Comparison of ENCODE assay signal across 14 mouse cellular contexts in the genomic region with DNA sequence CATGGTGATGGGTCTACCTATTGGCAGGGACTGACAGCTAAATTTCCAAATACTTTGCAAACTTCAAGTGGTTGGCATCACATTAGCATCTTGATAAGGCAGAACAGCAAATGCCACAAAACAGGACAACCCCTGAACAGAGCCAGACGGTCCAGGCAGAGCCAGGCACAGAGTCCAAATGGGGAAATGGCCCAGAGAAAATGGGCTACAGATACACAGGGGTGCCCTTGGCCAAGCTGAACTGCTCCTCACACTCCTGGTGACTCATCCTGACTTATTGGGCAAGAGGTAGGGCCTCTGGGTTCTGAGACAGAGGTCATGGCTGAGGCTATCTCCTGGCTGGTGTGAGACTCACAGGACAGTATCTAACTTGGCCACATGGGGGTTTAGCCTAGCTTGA. TPM values are rescaled to one million over a fixed set of nuclear protein-coding genes. Genes with fewer than 3 reads are reported as not detected.
DNase-seq lines count a peak whose midpoint lies in the region; ATAC-seq and TF ChIP-seq lines count a peak whose summit lies in the region.
"Had no signal": no experiment of that assay in that cellular context is flagged by ENCODE, and none has a peak within 500 bp of the region (broad histone marks: within the 10 kb centered on the region; RNA-seq: fewer than 3 reads in every experiment).

No protein-coding gene starts in this region.

- peaks cover 2% of the 10 kb centered on the region in 2 experiments; a peak in 3 of 4 replicates for H3K27me3 ChIP-seq in MEL (ENCODE audit: control insufficient read depth in 1 of 2, insufficient read depth in 2 of 2, low read length in 2 of 2)
- H3K27me3 ChIP-seq in forebrain, embryonic 15.5 days, result no peaks in the 10 kb centered on the region
- H3K27me3 ChIP-seq: neural tube, embryonic 12.5 days had no signal

- H3K27ac ChIP-seq in MEL (ENCODE audit: control insufficient read depth, low read depth, low read length), result no peak overlapping the region
- H3K27ac ChIP-seq in forebrain, embryonic 15.5 days (replicated peaks), result no peak overlapping the region
- H3K27ac ChIP-seq: neural tube, embryonic 12.5 days had no signal

- no peaks in the 10 kb centered on the region for H3K9me3 ChIP-seq in MEL (replicated peaks; ENCODE audit: insufficient read depth, low read length)
- no peaks in the 10 kb centered on the region for H3K9me3 ChIP-seq in forebrain, embryonic 15.5 days
- H3K9me3 ChIP-seq: neural tube, embryonic 12.5 days had no signal

- peaks cover 0 to 2% of the 10 kb centered on the region in 2 experiments; a peak in 1 of 4 replicates for H3K36me3 ChIP-seq in MEL (ENCODE audit: control insufficient read depth in 1 of 2, insufficient read depth in 2 of 2, low read length in 2 of 2)
- H3K36me3 ChIP-seq in forebrain, embryonic 15.5 days, result no peaks in the 10 kb centered on the region
- H3K36me3 ChIP-seq: neural tube, embryonic 12.5 days had no signal

- peaks cover 10 to 19% of the 10 kb centered on the region in 2 experiments for H3K4me1 ChIP-seq in MEL (ENCODE audit: control insufficient read depth in 1 of 2, insufficient read depth in 2 of 2, low read length in 2 of 2)
- no peaks in the 10 kb centered on the region for H3K4me1 ChIP-seq in forebrain, embryonic 15.5 days
- H3K4me1 ChIP-seq: neural tube, embryonic 12.5 days had no signal

- peak; percentile 15 to 26 for DNase-seq in heart, adult 18-20 months
- DNase-seq in heart, postnatal 25 days (ENCODE audit: low spot score), result no peak
- peak; percentile 10 for DNase-seq in MEL (ENCODE audit: low read depth, low spot score)
- DNase-seq in spleen, postnatal 10 days (ENCODE audit: low spot score in 2 of 2), result no peak
- DNase-seq: cerebellum, postnatal 36 days; layer of hippocampus, postnatal 36 days had no signal

- H3K4me3 ChIP-seq in MEL (ENCODE audit: control insufficient read depth in 1 of 2, insufficient read depth in 1 of 2, low read depth in 2 of 2, low read length in 2 of 2), result no peak overlapping the region
- H3K4me3 ChIP-seq in forebrain, embryonic 15.5 days, result no peak overlapping the region
- H3K4me3 ChIP-seq: neural tube, embryonic 12.5 days had no signal

- no peak overlapping the region for H3K9ac ChIP-seq in MEL (ENCODE audit: control insufficient read depth, low read depth, low read length, poor library complexity, severe bottlenecking)
- no peak overlapping the region for H3K9ac ChIP-seq in forebrain, embryonic 15.5 days (replicated peaks)
- H3K9ac ChIP-seq: neural tube, embryonic 12.5 days had no signal

- no peak for TF ChIP-seq POLR2A in MEL (IDR thresholded peaks at IDR 0.05; ENCODE audit: control insufficient read depth in 1 of 2, insufficient read depth in 1 of 2, low read depth in 1 of 2, low read length in 2 of 2, poor library complexity in 1 of 2)

- WGBS in forebrain, embryonic 15.5 days, result 70% methylated on average over 1 of the region's 1 CpGs

- intact Hi-C loops in heart, postnatal 25 days (cut with DNase I), result no loop called here

- TF ChIP-seq CTCF in MEL (IDR thresholded peaks at IDR 0.05 in 2 of 3, conservative IDR thresholded peaks at IDR 0.05 in 1 of 3; ENCODE audit: control insufficient read depth in 1 of 3, insufficient read depth in 1 of 3, low read depth in 2 of 3, low read length in 3 of 3, poor library complexity in 1 of 3, severe bottlenecking in 1 of 3), result no peak

- peak; percentile 71 for ATAC-seq in common myeloid progenitor, adult 5-6 weeks (replicated peaks; ENCODE audit: low read depth, poor library complexity, severe bottlenecking)
- ATAC-seq in megakaryocyte, adult 5-6 weeks (ENCODE audit: poor library complexity, severe bottlenecking), result peak; percentile 97
- no peak for ATAC-seq in forebrain, embryonic 15.5 days (replicated peaks)
- no peak for ATAC-seq in erythroblast, adult 5-6 weeks (replicated peaks; ENCODE audit: low FRiP score, poor library complexity, severe bottlenecking)

- no peak for TF ChIP-seq EP300 in MEL (IDR thresholded peaks at IDR 0.05; ENCODE audit: low read depth in 1 of 2, low read length in 2 of 2)

- no peaks in the 10 kb centered on the region for H3K79me2 ChIP-seq in MEL (ENCODE audit: control insufficient read depth, insufficient read depth, low read length, poor library complexity)

- TF ChIP-seq RAD21 in MEL (IDR thresholded peaks at IDR 0.05; ENCODE audit: low read depth, low read length), result no peak

- no peak overlapping the region for H3K4me2 ChIP-seq in forebrain, embryonic 15.5 days (replicated peaks)
- H3K4me2 ChIP-seq: neural tube, embryonic 12.5 days had no signal

TF ChIP-seq in MEL, 35 proteins besides CTCF, POLR2A, EP300 and RAD21:
- TF ChIP-seq KAT2A (conservative IDR thresholded peaks at IDR 0.05; ENCODE audit: low read depth, low read length) (no peak), MAZ (IDR thresholded peaks at IDR 0.05; ENCODE audit: low read depth, low read length) (no peak), ZC3H11A (IDR thresholded peaks at IDR 0.05; ENCODE audit: low read depth, low read length) (no peak), ZKSCAN1 (IDR thresholded peaks at IDR 0.05; ENCODE audit: low read depth, low read length) (no peak), NELFE (IDR thresholded peaks at IDR 0.05; ENCODE audit: low read depth, low read length) (no peak), NRF1 (IDR thresholded peaks at IDR 0.05; ENCODE audit: insufficient read depth, low read depth, low read length, poor library complexity, severe bottlenecking) (no peak), MAX (IDR thresholded peaks at IDR 0.05; ENCODE audit: low read length) (no peak), TAL1 (IDR thresholded peaks at IDR 0.05; ENCODE audit: low read length) (no peak), ELF1 (IDR thresholded peaks at IDR 0.05; ENCODE audit: low read depth, low read length) (no peak), POLR2AphosphoS2 (IDR thresholded peaks at IDR 0.05; ENCODE audit: low read length) (no peak), MXI1 (IDR thresholded peaks at IDR 0.05; ENCODE audit: low read depth, low read length) (no peak), TCF12 (IDR thresholded peaks at IDR 0.05; ENCODE audit: low read depth, low read length) (no peak), MYB (IDR thresholded peaks at IDR 0.05; ENCODE audit: low read depth, low read length) (no peak)

RNA-seq across cellular contexts. Expression of gene Prss22, which starts 9.5 kb away (rescaled TPM):
- total RNA-seq in heart, adult 18-20 months (2021), result not detected
- not detected for total RNA-seq in heart, postnatal 25 days (2021)
- total RNA-seq in MEL (2012; rRNA removed), result not detected in 2 replicates
- not detected for polyA plus RNA-seq in MEL (2012; ENCODE audit: insufficient read depth in 1 of 2, insufficient read length in 2 of 2, low read depth in 1 of 2, low replicate concordance in 2 of 2, missing spikeins in 1 of 2)
- not detected in 2 replicates for total RNA-seq in common myeloid progenitor, adult 5-6 weeks (2017)
- not detected in 2 replicates for total RNA-seq in megakaryocyte, adult 5-6 weeks (2015)
- total RNA-seq in megakaryocyte, adult 5-6 weeks (2017), result not detected in 2 replicates
- polyA plus RNA-seq in forebrain, embryonic 15.5 days (2015; fragmentation: Nextera tagmentation; extraction: Ambion mirVana), result not detected in 2 replicates
- total RNA-seq in erythroblast, adult 5-6 weeks (2015; ENCODE audit: low replicate concordance), result not detected in 2 replicates
- not detected in 2 replicates for total RNA-seq in erythroblast, adult 5-6 weeks (2017; ENCODE audit: low replicate concordance)
- total RNA-seq: gastrocnemius, adult 18-20 months; heart, postnatal 14 days; layer of hippocampus, postnatal 36 days had no signal

RNA-seq across cellular contexts. Expression of gene Prss30, which starts 27.0 kb away (rescaled TPM):
- not detected for total RNA-seq in heart, adult 18-20 months (2021)
- total RNA-seq in heart, postnatal 25 days (2021), result not detected
- not detected in 2 replicates for total RNA-seq in MEL (2012; rRNA removed)
- polyA plus RNA-seq in MEL (2012; ENCODE audit: insufficient read depth in 1 of 2, insufficient read length in 2 of 2, low read depth in 1 of 2, low replicate concordance in 2 of 2, missing spikeins in 1 of 2), result not detected
- total RNA-seq in common myeloid progenitor, adult 5-6 weeks (2017), result not detected in 2 replicates
- 1.2 and 2.5 TPM in 2 replicates for total RNA-seq in megakaryocyte, adult 5-6 weeks (2015)
- total RNA-seq in megakaryocyte, adult 5-6 weeks (2017), result 0.89 and 1.2 TPM in 2 replicates
- not detected in 2 replicates for polyA plus RNA-seq in forebrain, embryonic 15.5 days (2015; fragmentation: Nextera tagmentation; extraction: Ambion mirVana)
- not detected in 2 replicates for total RNA-seq in erythroblast, adult 5-6 weeks (2015; ENCODE audit: low replicate concordance)
- not detected in 2 replicates for total RNA-seq in erythroblast, adult 5-6 weeks (2017; ENCODE audit: low replicate concordance)
- total RNA-seq: gastrocnemius, adult 18-20 months; heart, postnatal 14 days; layer of hippocampus, postnatal 36 days had no signal
- polyA plus RNA-seq: neural tube, embryonic 12.5 days had no signal

RNA-seq across cellular contexts. Expression of gene Prss27, which starts 30.6 kb away (rescaled TPM):
- total RNA-seq in heart, adult 18-20 months (2021), result not detected
- not detected for total RNA-seq in heart, postnatal 25 days (2021)
- total RNA-seq in MEL (2012; rRNA removed), result not detected in 2 replicates
- polyA plus RNA-seq in MEL (2012; ENCODE audit: insufficient read depth in 1 of 2, insufficient read length in 2 of 2, low read depth in 1 of 2, low replicate concordance in 2 of 2, missing spikeins in 1 of 2), result not detected
- total RNA-seq in common myeloid progenitor, adult 5-6 weeks (2017), result not detected in 2 replicates
- total RNA-seq in megakaryocyte, adult 5-6 weeks (2015), result not detected in 2 replicates
- not detected in 2 replicates for total RNA-seq in megakaryocyte, adult 5-6 weeks (2017)
- polyA plus RNA-seq in forebrain, embryonic 15.5 days (2015; fragmentation: Nextera tagmentation; extraction: Ambion mirVana), result 0.23 and 0.24 TPM in 2 replicates
- total RNA-seq in erythroblast, adult 5-6 weeks (2015; ENCODE audit: low replicate concordance), result not detected in 2 replicates
- not detected in 2 replicates for total RNA-seq in erythroblast, adult 5-6 weeks (2017; ENCODE audit: low replicate concordance)
- total RNA-seq: gastrocnemius, adult 18-20 months; heart, postnatal 14 days; layer of hippocampus, postnatal 36 days had no signal
- polyA plus RNA-seq: kidney, embryonic 14.5 days had no signal

RNA-seq across cellular contexts. Expression of gene Sbpl, which starts 52.3 kb away (rescaled TPM):
- total RNA-seq in heart, adult 18-20 months (2021), result not detected
- not detected for total RNA-seq in heart, postnatal 25 days (2021)
- not detected in 2 replicates for total RNA-seq in MEL (2012; rRNA removed)
- polyA plus RNA-seq in MEL (2012; ENCODE audit: insufficient read depth in 1 of 2, insufficient read length in 2 of 2, low read depth in 1 of 2, low replicate concordance in 2 of 2, missing spikeins in 1 of 2), result not detected
- not detected in 2 replicates for total RNA-seq in common myeloid progenitor, adult 5-6 weeks (2017)
- not detected in 2 replicates for total RNA-seq in megakaryocyte, adult 5-6 weeks (2015)
- not detected in 2 replicates for total RNA-seq in megakaryocyte, adult 5-6 weeks (2017)
- polyA plus RNA-seq in forebrain, embryonic 15.5 days (2015; fragmentation: Nextera tagmentation; extraction: Ambion mirVana), result not detected in 2 replicates
- not detected in 2 replicates for total RNA-seq in erythroblast, adult 5-6 weeks (2015; ENCODE audit: low replicate concordance)
- not detected in 2 replicates for total RNA-seq in erythroblast, adult 5-6 weeks (2017; ENCODE audit: low replicate concordance)
- total RNA-seq: gastrocnemius, adult 18-20 months; heart, postnatal 14 days; layer of hippocampus, postnatal 36 days had no signal
- polyA plus RNA-seq: kidney, embryonic 14.5 days; neural tube, embryonic 12.5 days had no signal

Comparison
In these comparisons a context has a peak if more than half of its experiments do, and no peak if none do; other contexts are left out.
1. DNase-seq: peak in heart, adult 18-20 months (2 of 2) and MEL (single experiment); none in heart, postnatal 25 days (single experiment) and spleen, postnatal 10 days (0 of 2).
2. ATAC-seq: peak in common myeloid progenitor, adult 5-6 weeks (single experiment) and megakaryocyte, adult 5-6 weeks (single experiment); none in forebrain, embryonic 15.5 days (single experiment) and erythroblast, adult 5-6 weeks (single experiment).